Mouse (Mus musculus): Measurements from ENCODE around the gene Arrdc2.

Gene Arrdc2

GRCm38 (mm10) chr8:70863956-70864711, 24.6 kb upstream of the Arrdc2 start:
- peak; percentile 51 for DNase-seq

GRCm38 (mm10) chr8:70862824-70863641, 23.5 kb upstream of the Arrdc2 start, which contains the start of gene Kcnn1:
Gene Kcnn1 (minus strand): TSS chr8:70863258.
- peak; percentile 51 for DNase-seq

- DNase-seq, result no peak
These were observed 18.0 kb upstream of the Arrdc2 start for GRCm38 (mm10) chr8:70857516-70857915.

GRCm38 (mm10) chr8:70856541-70857197, 17.1 kb upstream of the Arrdc2 start:
- DNase-seq, result peak; percentile 84

GRCm38 (mm10) chr8:70856028-70856427, 16.5 kb upstream of the Arrdc2 start:
- no peak for DNase-seq

GRCm38 (mm10) chr8:70853863-70854262, 14.3 kb upstream of the Arrdc2 start:
- DNase-seq, result no peak

GRCm38 (mm10) chr8:70852595-70853231, 13.2 kb upstream of the Arrdc2 start:
- DNase-seq, result no peak

- no peak for DNase-seq
These were observed 12.3 kb upstream of the Arrdc2 start for GRCm38 (mm10) chr8:70851837-70852236.

GRCm38 (mm10) chr8:70850947-70851346, 11.4 kb upstream of the Arrdc2 start:
- no peak for DNase-seq

GRCm38 (mm10) chr8:70850132-70850845, 10.8 kb upstream of the Arrdc2 start:
- no peak for DNase-seq

- DNase-seq, result no peak
These were observed 9.9 kb upstream of the Arrdc2 start for GRCm38 (mm10) chr8:70849333-70849990.

GRCm38 (mm10) chr8:70846371-70847154, 7.0 kb upstream of the Arrdc2 start:
- no peak for DNase-seq

GRCm38 (mm10) chr8:70845108-70845507, 5.6 kb upstream of the Arrdc2 start:
- DNase-seq, result no peak

- peak; percentile 96 for DNase-seq
These were observed 5.0 kb upstream of the Arrdc2 start for GRCm38 (mm10) chr8:70844523-70844922.

GRCm38 (mm10) chr8:70843941-70844340, 4.4 kb upstream of the Arrdc2 start:
- no peak for DNase-seq

GRCm38 (mm10) chr8:70843214-70843773, 3.8 kb upstream of the Arrdc2 start:
- DNase-seq, result no peak

GRCm38 (mm10) chr8:70842484-70842883, 3.0 kb upstream of the Arrdc2 start:
- no peak for DNase-seq

- DNase-seq, result peak; percentile 94
These were observed 1.9 kb upstream of the Arrdc2 start for GRCm38 (mm10) chr8:70841147-70842072.

GRCm38 (mm10) chr8:70840590-70840989, 1.1 kb upstream of the Arrdc2 start:
- peak; percentile 70 for DNase-seq
